Mouse (Mus musculus) thymus, postnatal 0 days (tissue): ENCODE data around the gene Rab3b. TPM values are rescaled to one million over a fixed set of nuclear protein-coding genes. Genes with fewer than 3 reads are reported as not detected.
"Not testable (repeated sequence)": the region's sequence is repeated elsewhere in the genome, so short reads cannot be mapped to it uniquely, and the experiment has no call there.

ENCODE experiments used
- DNase-seq: peaks from one replicate; pipeline ENCODE4 v3.0.0-alpha.2; 2015; ENCODE audit warnings: low spot score
- polyA plus RNA-seq: library from polyadenylated mRNA; unstranded; fragments of >200 nt; fragmentation: Nextera tagmentation; extraction: Ambion mirVana; gene quantifications from 2 replicates; pipeline ENCODE4 v1.2.1, GENCODE M21; 2015

Rab3b gene
- polyA plus RNA-seq, 1 experiment from 2014 or later, result 4.0 TPM

DNA sequence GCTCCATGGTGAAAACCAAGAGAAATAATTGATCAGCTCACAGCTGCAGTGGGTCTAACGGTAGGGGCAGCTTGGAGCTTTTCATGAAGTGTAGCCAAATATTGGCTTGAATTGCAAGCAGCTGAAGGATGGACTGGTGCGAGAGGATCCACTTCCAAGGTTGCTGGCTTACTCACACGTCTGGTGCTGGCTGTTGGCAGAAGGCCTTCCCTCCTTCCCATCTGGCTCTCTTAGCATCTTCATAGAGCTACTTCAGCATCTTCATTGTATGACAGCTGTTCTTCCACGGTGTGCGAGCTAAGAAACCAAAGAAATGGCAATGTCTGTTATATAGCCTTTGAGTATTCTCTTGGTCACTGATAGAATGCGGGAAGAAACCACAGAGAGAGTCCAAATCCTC is 12.0 kb downstream of the Rab3b start:
- no peak for DNase-seq

GRCm38 (mm10) chr4:108900421-108900820 is 21.6 kb downstream of the Rab3b start:
- no peak for DNase-seq

DNA sequence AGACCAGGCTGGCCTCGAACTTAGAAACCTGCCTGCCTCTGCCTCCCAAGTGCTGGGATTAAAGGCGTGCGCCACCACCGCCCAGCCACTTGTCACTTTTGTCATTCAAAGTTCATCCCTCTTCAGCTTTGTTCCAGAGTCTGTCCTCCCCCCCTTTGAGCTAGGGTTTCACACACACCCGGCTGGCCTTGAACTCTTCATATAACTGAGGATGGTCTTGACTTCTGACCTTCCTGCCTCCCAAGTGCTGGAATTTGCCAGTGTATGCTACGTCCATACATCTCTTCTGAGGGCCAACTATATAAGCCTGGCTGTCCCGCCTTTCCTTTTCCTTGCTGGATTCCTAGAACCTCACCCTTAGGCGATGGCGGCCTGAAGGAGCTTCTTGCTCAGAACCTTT is 24.0 kb downstream of the Rab3b start:
- DNase-seq, result no peak

GRCm38 (mm10) chr4:108903346-108903745 is 24.5 kb downstream of the Rab3b start:
- DNase-seq, result no peak

GRCm38 (mm10) chr4:108904076-108904475 is 25.2 kb downstream of the Rab3b start:
- no peak for DNase-seq

DNA sequence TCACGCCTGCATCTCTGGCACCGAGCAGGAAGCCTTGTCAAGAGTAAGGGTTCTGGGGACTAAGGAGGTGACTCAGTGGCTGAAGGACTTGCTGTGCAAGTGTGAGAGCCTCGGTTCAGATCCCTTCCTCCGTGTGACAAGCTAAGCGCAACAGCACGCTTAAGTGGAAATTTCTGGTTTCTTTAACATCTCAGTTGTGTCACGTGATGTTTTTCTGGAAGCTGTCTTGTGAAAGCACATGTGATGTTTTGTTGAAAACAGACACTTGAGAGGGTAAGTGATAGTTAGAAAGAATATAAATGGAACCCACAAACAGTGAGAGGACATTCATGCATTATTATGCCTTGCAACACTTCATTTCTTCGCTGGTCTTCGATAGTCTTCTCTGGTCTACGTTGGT is 25.9 kb downstream of the Rab3b start:
- DNase-seq, result no peak

GRCm38 (mm10) chr4:108905859-108906258 is 27.0 kb downstream of the Rab3b start:
- no peak for DNase-seq

DNA sequence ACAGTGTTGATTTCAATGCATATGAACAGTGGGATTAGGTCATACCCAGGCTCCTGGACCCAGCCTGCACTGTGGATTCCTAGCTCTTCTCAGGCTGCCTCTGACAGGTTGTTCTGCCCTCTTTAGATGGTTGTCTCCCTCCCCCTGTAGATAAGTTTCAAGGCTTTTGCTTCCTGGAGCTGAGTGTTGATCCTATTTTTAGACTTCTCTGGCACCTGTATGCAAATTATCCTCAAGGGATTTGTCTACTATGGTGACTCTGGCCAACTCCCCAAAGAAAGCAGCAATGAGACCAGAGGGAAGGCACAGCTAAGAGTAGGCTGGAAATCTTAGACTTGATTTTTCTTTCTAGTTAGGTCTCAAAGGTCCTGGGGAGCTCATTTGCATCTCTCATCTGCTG is 28.6 kb downstream of the Rab3b start:
- no peak for DNase-seq

- no peak for DNase-seq
These were observed 31.1 kb downstream of the Rab3b start for GRCm38 (mm10) chr4:108909872-108910425.

DNA sequence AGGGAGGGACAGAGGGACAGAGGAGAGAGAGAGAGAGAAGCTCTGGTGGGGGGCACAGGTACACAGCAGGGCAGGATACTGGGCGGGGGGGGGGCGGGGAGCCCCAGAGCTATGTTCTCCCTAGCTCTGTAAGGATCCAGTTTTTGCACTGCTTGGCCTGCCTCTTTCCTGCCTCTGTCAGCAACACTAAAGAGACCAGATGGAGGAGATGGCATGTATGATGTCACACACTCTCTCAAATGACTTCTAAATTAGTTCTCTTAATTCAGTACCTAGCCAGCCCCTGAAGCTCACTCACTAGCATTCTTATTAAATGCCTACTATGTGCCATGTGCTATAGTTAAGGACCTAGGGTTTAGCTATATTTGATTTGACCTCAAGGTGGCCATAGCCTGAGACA is 33.0 kb downstream of the Rab3b start:
- no peak for DNase-seq

- DNase-seq, result no peak
These were observed 34.3 kb downstream of the Rab3b start for GRCm38 (mm10) chr4:108913180-108913579.

DNA sequence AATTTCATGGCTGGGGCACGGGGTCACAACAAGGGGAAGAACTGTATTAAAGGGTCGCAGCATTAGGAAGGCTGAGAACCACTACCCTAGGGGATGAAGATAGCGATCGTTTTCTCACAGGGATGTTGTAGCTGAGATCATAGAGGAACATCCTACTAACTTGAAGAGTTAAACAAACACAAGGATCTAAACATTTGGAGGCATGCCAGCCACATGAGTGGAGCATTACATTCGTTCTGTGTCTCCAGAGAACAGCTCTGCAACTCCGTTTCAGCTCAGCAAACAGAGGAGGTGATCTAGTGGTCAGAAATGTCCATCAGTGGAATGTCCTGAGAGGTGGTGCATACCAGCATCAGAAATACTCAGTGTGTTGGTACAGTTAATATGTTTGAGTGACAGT is 35.5 kb downstream of the Rab3b start:
- no peak for DNase-seq

GRCm38 (mm10) chr4:108915101-108915500 is 36.2 kb downstream of the Rab3b start:
- DNase-seq, result no peak

DNA sequence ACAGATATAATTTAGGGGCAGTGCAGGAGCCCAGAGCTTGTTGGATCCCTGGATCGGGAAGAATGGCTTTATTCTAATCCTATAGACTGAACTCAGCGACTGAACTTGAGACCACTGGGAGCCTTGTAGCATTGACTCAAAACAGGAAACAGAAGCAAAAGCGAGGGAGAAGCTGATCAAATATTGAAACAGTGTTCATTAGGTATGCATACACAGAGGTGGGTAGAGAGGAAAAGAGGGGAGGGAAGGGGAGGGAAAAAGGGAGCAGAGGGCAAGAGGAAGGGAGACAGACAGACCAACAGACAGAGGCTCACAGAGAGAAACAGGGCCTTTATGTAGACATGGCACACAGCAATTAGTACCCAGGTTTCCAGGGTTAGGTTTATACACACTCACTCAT is 38.8 kb downstream of the Rab3b start:
- no peak for DNase-seq

GRCm38 (mm10) chr4:108927945-108928344 is 49.1 kb downstream of the Rab3b start:
- not testable (repeated sequence) for DNase-seq

- no peak for DNase-seq
These were observed 54.3 kb downstream of the Rab3b start for GRCm38 (mm10) chr4:108933163-108933562.

GRCm38 (mm10) chr4:108934856-108935255 is 56.0 kb downstream of the Rab3b start:
- DNase-seq, result no peak

GRCm38 (mm10) chr4:108937848-108938771 is 59.2 kb downstream of the Rab3b start:
- DNase-seq, result no peak

- DNase-seq, result no peak
These were observed 62.0 kb downstream of the Rab3b start for GRCm38 (mm10) chr4:108940681-108941473.

DNA sequence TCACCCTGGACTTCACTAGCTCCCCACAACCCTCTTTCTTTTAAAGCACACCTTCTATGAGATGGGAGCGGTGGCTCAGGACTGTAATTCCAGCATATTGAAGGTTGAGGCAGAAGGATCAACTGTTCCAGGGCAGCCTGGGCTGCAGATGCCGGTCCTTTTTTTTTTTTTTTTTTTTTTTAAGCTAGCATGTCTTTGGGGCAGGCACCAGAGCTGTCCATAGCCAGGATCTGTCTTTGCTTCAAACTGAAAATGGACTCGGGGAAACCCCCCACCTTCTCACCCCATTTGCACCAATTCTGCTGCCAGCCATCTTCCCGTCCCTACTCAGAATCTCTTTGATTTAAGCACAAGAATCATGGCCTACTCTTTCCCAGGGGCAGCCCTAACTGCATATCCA is 63.3 kb downstream of the Rab3b start:
- no peak for DNase-seq

GRCm38 (mm10) chr4:108942986-108943720 is 64.3 kb downstream of the Rab3b start:
- no peak for DNase-seq
